Mouse (Mus musculus) layer of hippocampus, postnatal 10 days (tissue): Measurements from ENCODE around the gene Rpf2. TPM values are rescaled to one million over a fixed set of nuclear protein-coding genes. Genes with fewer than 3 reads are reported as not detected.

Experiments used
- DNase-seq, 2 experiments: peaks; one replicate each; pipeline ENCODE4 v3.0.0; 2021; ENCODE audit warnings: low spot score in 2 of 2
- total RNA-seq, 2 experiments: library from RNA; stranded (reverse); gene quantifications; 2 replicates each; pipeline ENCODE4 v1.2.3; 2021

Gene Rpf2
- total RNA-seq, 2 experiments from 2014 or later: 28.1 to 35.3 TPM

GRCm38 (mm10) chr10:40250969-40251368, 4.1 kb upstream of the Rpf2 start:
- DNase-seq: no peak

GRCm38 (mm10) chr10:40249625-40250024, 2.8 kb upstream of the Rpf2 start:
- DNase-seq: peak; percentile 8 to 26

GRCm38 (mm10) chr10:40247166-40247716, 405 bp upstream of the Rpf2 start:
- DNase-seq: peak; percentile 8 to 26

- no peak for DNase-seq
Measured at GRCm38 (mm10) chr10:40237826-40238225, 9.0 kb downstream of the Rpf2 start.

GRCm38 (mm10) chr10:40233241-40233640, 13.6 kb downstream of the Rpf2 start:
- no peak for DNase-seq

GRCm38 (mm10) chr10:40232442-40232841, 14.4 kb downstream of the Rpf2 start:
- DNase-seq: no peak

GRCm38 (mm10) chr10:40229725-40230124, 17.1 kb downstream of the Rpf2 start:
- DNase-seq: no peak

- DNase-seq: peak in 1 of 2 experiments; percentile 16
Measured at GRCm38 (mm10) chr10:40227660-40228303, 19.1 kb downstream of the Rpf2 start.

- no peak for DNase-seq
Measured at GRCm38 (mm10) chr10:40218874-40219273, 28.0 kb downstream of the Rpf2 start.

GRCm38 (mm10) chr10:40212443-40213169, 34.2 kb downstream of the Rpf2 start:
- DNase-seq: peak; percentile 94 to 95

GRCm38 (mm10) chr10:40195001-40195400, 51.8 kb downstream of the Rpf2 start:
- no peak for DNase-seq

GRCm38 (mm10) chr10:40192010-40192935, 54.6 kb downstream of the Rpf2 start:
- DNase-seq: no peak

GRCm38 (mm10) chr10:40191338-40191979, 55.4 kb downstream of the Rpf2 start:
- no peak for DNase-seq

- no peak for DNase-seq
Measured at GRCm38 (mm10) chr10:40190871-40191270, 56.0 kb downstream of the Rpf2 start.

GRCm38 (mm10) chr10:40189689-40190088, 57.1 kb downstream of the Rpf2 start:
- DNase-seq: no peak

- DNase-seq: no peak
Measured at GRCm38 (mm10) chr10:40188831-40189230, 58.0 kb downstream of the Rpf2 start.

- no peak for DNase-seq
Measured at GRCm38 (mm10) chr10:40185956-40186355, 60.9 kb downstream of the Rpf2 start.

GRCm38 (mm10) chr10:40180011-40180410, 66.8 kb downstream of the Rpf2 start:
- no peak for DNase-seq

GRCm38 (mm10) chr10:40179142-40179541, 67.7 kb downstream of the Rpf2 start:
- DNase-seq: no peak

GRCm38 (mm10) chr10:40177323-40177962, 69.4 kb downstream of the Rpf2 start:
- DNase-seq: peak; percentile 28 to 47
